Mouse (Mus musculus) liver, embryonic 14.5 days (tissue): ENCODE measurements around the gene Nfasc.

Experiments used
- CTCF ChIP-seq: IDR thresholded peaks from 2 replicates; pipeline ENCODE4 v1.5.1; 2016; ENCODE audit warnings: antibody characterized with exemption, low read depth, control low read depth
- EP300 ChIP-seq: IDR thresholded peaks from 2 replicates; pipeline ENCODE4 v1.6.1; 2016; ENCODE audit warnings: antibody characterized with exemption, low read depth

DNA sequence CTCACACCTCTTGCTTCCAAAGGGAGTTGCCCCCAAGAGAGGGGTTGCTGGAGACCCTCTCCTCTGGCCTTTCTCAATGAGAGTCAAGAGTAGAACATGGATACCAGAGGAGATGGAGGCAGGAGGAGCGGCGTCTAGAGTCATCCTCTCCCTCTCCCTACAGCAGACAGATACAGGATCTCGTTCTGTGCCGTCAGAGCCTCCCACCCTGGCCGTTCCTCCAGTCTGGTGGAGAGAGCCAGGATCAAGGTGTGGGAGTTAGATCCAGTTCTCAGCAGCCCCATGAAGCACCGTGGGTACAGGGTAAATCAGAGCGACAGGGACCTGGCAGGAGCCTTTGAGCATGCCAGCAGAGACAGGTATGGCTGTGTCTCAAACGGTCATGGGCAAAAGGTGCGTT is 209.1 kb downstream of the Nfasc start:
- TF ChIP-seq CTCF (no peak), EP300 (no peak)
